Comparison of ENCODE assay signal across 12 mouse cellular contexts in the genomic region with DNA sequence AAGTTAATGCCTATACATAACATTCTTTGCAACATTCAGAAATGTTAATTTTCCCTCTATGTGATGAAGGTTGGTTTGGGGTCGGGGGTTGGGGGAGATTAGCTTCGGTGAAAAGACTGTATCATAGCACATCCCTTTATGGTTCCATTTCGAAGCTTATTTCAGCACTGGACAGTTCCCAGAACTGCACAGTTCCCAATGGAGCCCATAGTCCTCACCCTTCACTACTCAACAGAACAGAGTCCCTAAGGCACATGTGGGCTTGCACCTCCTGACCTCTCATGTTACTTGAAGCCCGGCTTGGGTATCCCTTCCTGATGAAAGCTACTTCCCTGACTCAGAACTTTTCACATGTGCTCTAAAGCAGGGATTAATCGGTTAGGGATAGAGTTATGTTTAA.
DNase-seq lines count a peak whose midpoint lies in the region; ATAC-seq and TF ChIP-seq lines count a peak whose summit lies in the region.
"Had no signal": no experiment of that assay in that cellular context is flagged by ENCODE, and none has a peak within 500 bp of the region (broad histone marks: within the 10 kb centered on the region; RNA-seq: fewer than 3 reads in every experiment).

No protein-coding gene starts in this region.

- WGBS in hindbrain, postnatal 0 days: 80% methylated on average over 5 of the region's 5 CpGs
- 85% methylated on average over 5 of the region's 5 CpGs for WGBS in hindbrain, embryonic 13.5 days
- WGBS in midbrain, embryonic 14.5 days: 88% methylated on average over 5 of the region's 5 CpGs
- 83% methylated on average over 5 of the region's 5 CpGs for WGBS in midbrain, embryonic 10.5 days

- DNase-seq in hindbrain, postnatal 0 days (ENCODE audit: low spot score): no peak
- peak; percentile 20 for DNase-seq in midbrain, embryonic 14.5 days
- no peak for DNase-seq in midbrain, embryonic 10.5 days (ENCODE audit: low spot score)
- DNase-seq in embryo, embryonic 10.5 days (ENCODE audit: low spot score): peak; percentile 66
- DNase-seq in retina, embryonic 14.5 days (ENCODE audit: low spot score): peak; percentile 12
- DNase-seq in left cerebral cortex, adult 11 months (ENCODE audit: low spot score): no peak
- DNase-seq: heart, adult 11 months; left cerebral cortex, postnatal 4 days; lung, adult 2 months had no signal

- no peaks in the 10 kb centered on the region for H3K9me3 ChIP-seq in hindbrain, postnatal 0 days (ENCODE audit: low read length)
- H3K9me3 ChIP-seq in hindbrain, embryonic 13.5 days: no peaks in the 10 kb centered on the region
- H3K9me3 ChIP-seq in midbrain, embryonic 14.5 days (ENCODE audit: control insufficient read depth, low read length): no peaks in the 10 kb centered on the region
- H3K9me3 ChIP-seq in midbrain, embryonic 10.5 days (replicated peaks): no peaks in the 10 kb centered on the region

- H3K27me3 ChIP-seq in hindbrain, postnatal 0 days (ENCODE audit: insufficient read depth, low read length): no peaks in the 10 kb centered on the region
- H3K27me3 ChIP-seq in hindbrain, embryonic 13.5 days: no peaks in the 10 kb centered on the region
- no peaks in the 10 kb centered on the region for H3K27me3 ChIP-seq in midbrain, embryonic 14.5 days (ENCODE audit: control insufficient read depth, insufficient read depth, low read length)
- no peaks in the 10 kb centered on the region for H3K27me3 ChIP-seq in midbrain, embryonic 10.5 days (ENCODE audit: low read depth, poor library complexity, severe bottlenecking)

- H3K9ac ChIP-seq in hindbrain, postnatal 0 days (replicated peaks; ENCODE audit: low read length): no peak overlapping the region
- no peak overlapping the region for H3K9ac ChIP-seq in hindbrain, embryonic 13.5 days
- no peak overlapping the region for H3K9ac ChIP-seq in midbrain, embryonic 14.5 days (replicated peaks; ENCODE audit: low read length)
- H3K9ac ChIP-seq: hindbrain, embryonic 14.5 days had no signal

- 0 out of 2 replicates have a peak, but pooled peaks cover 7% of the 10 kb centered on the region for H3K36me3 ChIP-seq in hindbrain, postnatal 0 days (ENCODE audit: insufficient read depth, low read length)
- H3K36me3 ChIP-seq in hindbrain, embryonic 13.5 days: peaks cover 17% of the 10 kb centered on the region
- no peaks in the 10 kb centered on the region; the same call in 1 of the 2 replicates for H3K36me3 ChIP-seq in midbrain, embryonic 14.5 days (ENCODE audit: control insufficient read depth, insufficient read depth, low read length)
- no peaks in the 10 kb centered on the region for H3K36me3 ChIP-seq in midbrain, embryonic 10.5 days

- no peak for TF ChIP-seq CTCF in hindbrain, postnatal 0 days (IDR thresholded peaks at IDR 0.05; ENCODE audit: low read depth)

- no peak overlapping the region for H3K4me3 ChIP-seq in hindbrain, postnatal 0 days (ENCODE audit: low read length)
- H3K4me3 ChIP-seq in hindbrain, embryonic 13.5 days: no peak overlapping the region
- H3K4me3 ChIP-seq in midbrain, embryonic 14.5 days (replicated peaks; ENCODE audit: low read depth, low read length): no peak overlapping the region
- no peak overlapping the region for H3K4me3 ChIP-seq in midbrain, embryonic 10.5 days

- 0 out of 2 replicates have a peak, but pooled peaks have one; percentile 40 for ATAC-seq in hindbrain, postnatal 0 days
- ATAC-seq in hindbrain, embryonic 13.5 days (ENCODE audit: low FRiP score): no peak
- no peak for ATAC-seq in midbrain, embryonic 14.5 days (ENCODE audit: low FRiP score, low TSS enrichment)
- no peak for ATAC-seq in CD4-positive, CD25-positive, alpha-beta regulatory T cell, adult 4 months

- H3K4me2 ChIP-seq in hindbrain, postnatal 0 days (ENCODE audit: low read depth, low read length): no peak overlapping the region
- no peak overlapping the region for H3K4me2 ChIP-seq in hindbrain, embryonic 13.5 days
- H3K4me2 ChIP-seq in midbrain, embryonic 14.5 days (ENCODE audit: low read length): no peak overlapping the region
- H3K4me2 ChIP-seq: hindbrain, embryonic 14.5 days had no signal

- no peaks in the 10 kb centered on the region for H3K4me1 ChIP-seq in hindbrain, postnatal 0 days (ENCODE audit: insufficient read depth, low read length)
- H3K4me1 ChIP-seq in hindbrain, embryonic 13.5 days (replicated peaks): no peaks in the 10 kb centered on the region
- H3K4me1 ChIP-seq in midbrain, embryonic 14.5 days (ENCODE audit: control insufficient read depth, insufficient read depth, low read length): no peaks in the 10 kb centered on the region
- H3K4me1 ChIP-seq in midbrain, embryonic 10.5 days: no peaks in the 10 kb centered on the region

- H3K27ac ChIP-seq in hindbrain, postnatal 0 days: no peak overlapping the region
- no peak overlapping the region for H3K27ac ChIP-seq in hindbrain, embryonic 13.5 days
- H3K27ac ChIP-seq in midbrain, embryonic 14.5 days (replicated peaks; ENCODE audit: low read depth, low read length): no peak overlapping the region
- H3K27ac ChIP-seq in midbrain, embryonic 10.5 days (replicated peaks): no peak overlapping the region
- H3K27ac ChIP-seq: hindbrain, embryonic 14.5 days had no signal

Comparison
In these comparisons a context has a peak if more than half of its experiments do, and no peak if none do; other contexts are left out.
1. DNase-seq: peak in midbrain, embryonic 14.5 days (single experiment), embryo, embryonic 10.5 days (single experiment) and retina, embryonic 14.5 days (single experiment); none in hindbrain, postnatal 0 days (single experiment), midbrain, embryonic 10.5 days (single experiment) and left cerebral cortex, adult 11 months (single experiment).